Mouse (Mus musculus) limb, embryonic 14.5 days (tissue): ENCODE measurements around the gene Nol4l. TPM values are rescaled to one million over a fixed set of nuclear protein-coding genes. Genes with fewer than 3 reads are reported as not detected.

ENCODE experiments used
- ATAC-seq: fragments of 200-750 bp; cut with Nextera tagmentation; 2 replicates; pipeline ENCODE4 v1.8.0; 2017; ENCODE audit warnings: low read depth, moderate number of reproducible peaks, moderate TSS enrichment; ENCODE audit not compliant: low FRiP score
- DNase-seq: peaks from one replicate; pipeline ENCODE4 v3.0.0-alpha.2; 2015; ENCODE audit warnings: low spot score
- H3K27ac ChIP-seq: fragments of 300-500 bp; sonication (generic); replicated peaks from 2 replicates; pipeline ENCODE4 v1.5.1; 2014; ENCODE audit warnings: low read depth, mild to moderate bottlenecking, low read length, moderate library complexity, mixed read lengths
- H3K27me3 ChIP-seq: fragments of 300-500 bp; sonication (generic); 2 replicates; pipeline ENCODE4 v1.6.1; 2014; ENCODE audit warnings: low read length, mixed read lengths; ENCODE audit not compliant: control insufficient read depth, insufficient read depth
- H3K36me3 ChIP-seq: fragments of 300-500 bp; sonication (generic); 2 replicates; pipeline ENCODE4 v1.6.1; 2014; ENCODE audit warnings: mild to moderate bottlenecking, low read length, moderate library complexity, mixed read lengths; ENCODE audit not compliant: control insufficient read depth, insufficient read depth
- H3K4me1 ChIP-seq: fragments of 300-500 bp; sonication (generic); 2 replicates; pipeline ENCODE4 v1.6.1; 2014; ENCODE audit warnings: antibody characterized with exemption, low read length, mixed read lengths; ENCODE audit not compliant: control insufficient read depth, insufficient read depth
- H3K4me2 ChIP-seq: fragments of 300-500 bp; sonication (generic); replicated peaks from 2 replicates; pipeline ENCODE4 v1.6.1; 2014; ENCODE audit warnings: low read depth, mild to moderate bottlenecking, low read length, moderate library complexity; ENCODE audit not compliant: severe bottlenecking
- H3K4me3 ChIP-seq: fragments of 300-500 bp; sonication (generic); replicated peaks from 2 replicates; pipeline ENCODE4 v1.5.1; 2014; ENCODE audit warnings: low read length
- H3K9ac ChIP-seq: fragments of 300-500 bp; sonication (generic); 2 replicates; pipeline ENCODE4 v1.6.1; 2014; ENCODE audit warnings: mild to moderate bottlenecking, low read depth, low read length, moderate library complexity; ENCODE audit not compliant: severe bottlenecking
- H3K9me3 ChIP-seq: fragments of 300-500 bp; sonication (generic); 2 replicates; pipeline ENCODE4 v1.6.1; 2016; ENCODE audit warnings: low read length; ENCODE audit not compliant: control insufficient read depth
- POLR2A ChIP-seq: fragments of 200-500 bp; IDR thresholded peaks from 2 replicates; pipeline ENCODE4 v1.8.0; 2012; ENCODE audit warnings: inconsistent platforms, mild to moderate bottlenecking, moderate library complexity, borderline replicate concordance; ENCODE audit not compliant: insufficient read depth, insufficient read length; ENCODE audit errors: extremely low read depth
- WGBS: fragments of 180-500 bp; shearing (Covaris S2); extraction: QIAGEN DNeasy Blood & Tissue Kit; methylation state at CpG from one replicate; pipeline ENCODE4 v1.1.7; 2014; 5-methylcytosine and 5-hydroxymethylcytosine counted together
- polyA plus RNA-seq, 2 experiments: library from polyadenylated mRNA; depleted of rRNA in 1 of 2; stranded (reverse) in 1 of 2; unstranded in 1 of 2; fragments of >200 nt; fragmentation: Nextera tagmentation in 1 of 2; extraction: Ambion mirVana in 1 of 2; gene quantifications; 2 replicates each; pipeline versions ENCODE4 v1.2.1 to v1.2.3; 2012 to 2014

Nol4l gene
- polyA plus RNA-seq, 2 experiments, result 10.1 to 19.5 TPM

DNA sequence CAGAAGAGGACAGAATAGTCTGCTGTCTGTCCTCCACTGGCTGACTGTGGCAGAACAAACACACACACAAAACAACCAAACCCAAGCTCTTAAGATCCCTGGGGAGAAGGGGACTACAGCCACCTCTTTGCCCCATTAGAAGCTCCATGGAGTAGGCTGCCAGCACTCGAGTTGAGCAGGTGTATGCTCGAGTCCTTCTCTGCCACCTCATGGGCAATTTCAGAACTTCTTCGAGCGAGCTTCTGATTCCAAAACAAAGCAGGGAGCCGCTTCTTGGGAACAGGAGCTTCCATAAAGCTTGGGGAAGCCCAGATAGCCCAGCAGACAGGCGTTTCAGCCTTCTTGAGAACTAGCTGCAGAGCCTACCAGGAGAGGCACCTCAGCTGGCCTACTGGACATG, 117.2 kb downstream of the Nol4l start:
- DNase-seq, result no peak
- Histone ChIP-seq H3K9ac (no peak overlapping the region), H3K4me3 (no peak overlapping the region), H3K36me3 (peaks cover 82% of the 10 kb centered on the region), H3K27ac (no peak overlapping the region), H3K27me3 (no peaks in the 10 kb centered on the region), H3K9me3 (no peaks in the 10 kb centered on the region), H3K4me1 (no peaks in the 10 kb centered on the region), H3K4me2 (no peak overlapping the region)
- ATAC-seq, result no peak
- TF ChIP-seq POLR2A, result no peak
- 65% methylated on average over 6 of the region's 6 CpGs for WGBS

DNA sequence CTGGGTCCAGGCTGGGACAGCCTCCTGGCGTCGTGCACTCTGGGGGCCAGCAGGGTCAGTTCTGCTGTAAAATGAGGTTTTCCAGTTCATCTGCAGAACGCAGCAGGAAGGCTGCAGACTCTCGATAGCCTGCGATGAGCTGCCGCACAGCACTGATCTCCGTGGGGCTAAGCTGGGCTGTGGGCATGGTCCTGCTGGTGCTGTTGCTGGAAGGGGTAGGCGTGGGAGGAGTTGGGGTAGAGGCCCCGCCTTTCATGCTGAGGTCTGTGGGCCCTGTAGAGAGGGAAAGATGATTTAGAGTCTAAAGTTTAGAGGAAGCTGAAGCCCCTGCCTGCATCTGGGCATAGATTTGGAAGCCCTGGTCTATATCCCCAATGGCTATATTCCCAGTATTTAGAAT, 118.2 kb downstream of the Nol4l start:
- Histone ChIP-seq H3K4me1 (no peaks in the 10 kb centered on the region), H3K27me3 (no peaks in the 10 kb centered on the region), H3K4me2 (no peak overlapping the region), H3K9ac (no peak overlapping the region), H3K9me3 (no peaks in the 10 kb centered on the region), H3K27ac (no peak overlapping the region), H3K4me3 (no peak overlapping the region), H3K36me3 (peaks cover 78% of the 10 kb centered on the region)
- WGBS, result 73% methylated on average over 9 of the region's 9 CpGs
- DNase-seq, result no peak
- ATAC-seq, result no peak
- no peak for TF ChIP-seq POLR2A

DNA sequence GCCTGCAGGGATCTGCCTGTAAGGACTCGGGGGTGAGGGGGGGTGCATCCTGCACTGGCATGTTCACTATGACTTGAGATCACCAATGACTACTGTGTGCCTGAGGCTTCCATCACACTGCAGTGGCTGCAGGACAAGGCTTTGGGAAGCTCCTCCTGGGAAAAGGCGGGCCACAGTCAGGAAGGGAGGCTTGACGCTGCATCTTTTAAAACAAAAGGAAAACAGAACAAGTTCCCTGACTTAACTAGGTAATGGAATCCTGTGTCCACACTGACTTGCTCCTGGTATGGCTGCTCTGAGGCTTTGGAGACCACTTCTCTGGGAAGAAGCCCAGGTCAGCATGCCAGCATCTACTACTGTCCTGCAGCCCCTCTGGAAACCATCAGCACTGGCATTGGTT, 120.8 kb downstream of the Nol4l start:
- H3K9me3 ChIP-seq, result no peaks in the 10 kb centered on the region
- no peak overlapping the region for H3K9ac ChIP-seq
- DNase-seq (no peak), ATAC-seq (no peak)
- H3K4me1 ChIP-seq, result no peaks in the 10 kb centered on the region
- no peak for TF ChIP-seq POLR2A
- H3K27ac ChIP-seq, result no peak overlapping the region
- no peak overlapping the region for H3K4me3 ChIP-seq
- H3K4me2 ChIP-seq, result no peak overlapping the region
- peaks cover 66% of the 10 kb centered on the region for H3K36me3 ChIP-seq
- WGBS, result 76% methylated on average over 3 of the region's 3 CpGs
- no peaks in the 10 kb centered on the region for H3K27me3 ChIP-seq

DNA sequence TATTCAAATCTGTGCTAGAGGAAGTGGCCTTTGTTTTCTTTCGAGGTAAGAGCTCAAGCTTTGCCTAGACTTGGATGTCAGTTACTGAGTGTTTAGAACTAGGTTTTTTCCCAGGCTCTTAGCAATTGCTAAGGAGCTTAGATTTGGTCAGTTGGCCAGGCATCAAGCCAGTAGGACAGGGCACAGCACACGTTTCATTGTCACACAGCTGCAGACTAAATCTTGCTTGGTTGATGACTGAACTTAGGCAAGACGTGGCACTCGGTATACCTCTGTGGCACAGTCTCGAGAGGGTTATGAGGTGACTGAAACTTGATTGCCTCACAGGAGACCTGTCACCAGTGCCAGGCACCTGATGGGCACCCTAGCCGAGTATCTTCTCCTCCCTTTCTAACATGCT, 122.9 kb downstream of the Nol4l start:
- DNase-seq, result no peak
- no peak overlapping the region for H3K27ac ChIP-seq
- no peaks in the 10 kb centered on the region for H3K4me1 ChIP-seq
- no peak overlapping the region for H3K9ac ChIP-seq
- H3K9me3 ChIP-seq, result no peaks in the 10 kb centered on the region
- H3K27me3 ChIP-seq, result no peaks in the 10 kb centered on the region
- TF ChIP-seq POLR2A, result no peak
- H3K4me3 ChIP-seq, result no peak overlapping the region
- no peak overlapping the region for H3K4me2 ChIP-seq
- ATAC-seq, result no peak
- H3K36me3 ChIP-seq, result peaks cover 57% of the 10 kb centered on the region
- WGBS, result 78% methylated on average over 6 of the region's 6 CpGs

DNA sequence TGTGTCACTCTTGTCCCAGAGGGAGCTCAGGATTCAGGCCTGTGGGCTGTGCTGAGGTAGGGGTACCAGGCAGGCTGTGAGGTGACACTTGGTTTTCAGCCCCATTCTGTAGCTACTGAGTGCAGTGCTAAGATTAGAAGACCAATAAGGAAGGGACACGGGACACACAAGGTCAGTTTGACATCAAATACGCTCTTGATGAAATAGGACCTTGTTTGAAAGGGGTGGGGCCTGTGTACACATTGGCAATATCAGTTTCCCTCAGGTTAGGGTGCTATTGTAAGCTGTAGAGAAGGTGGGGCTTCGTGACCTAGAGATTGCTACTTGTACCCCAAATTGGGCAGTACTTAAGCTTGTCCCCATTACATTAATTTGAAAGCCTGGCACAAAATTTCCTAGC, 124.9 kb downstream of the Nol4l start:
- TF ChIP-seq POLR2A, result no peak
- H3K9ac ChIP-seq, result no peak overlapping the region
- WGBS, result 89% methylated on average over 3 of the region's 3 CpGs
- no peak overlapping the region for H3K4me2 ChIP-seq
- H3K27ac ChIP-seq, result no peak overlapping the region
- H3K36me3 ChIP-seq, result peaks cover 57% of the 10 kb centered on the region
- no peak for DNase-seq
- no peaks in the 10 kb centered on the region for H3K9me3 ChIP-seq
- H3K4me1 ChIP-seq, result no peaks in the 10 kb centered on the region
- no peaks in the 10 kb centered on the region for H3K27me3 ChIP-seq
- H3K4me3 ChIP-seq, result no peak overlapping the region
- ATAC-seq, result no peak

DNA sequence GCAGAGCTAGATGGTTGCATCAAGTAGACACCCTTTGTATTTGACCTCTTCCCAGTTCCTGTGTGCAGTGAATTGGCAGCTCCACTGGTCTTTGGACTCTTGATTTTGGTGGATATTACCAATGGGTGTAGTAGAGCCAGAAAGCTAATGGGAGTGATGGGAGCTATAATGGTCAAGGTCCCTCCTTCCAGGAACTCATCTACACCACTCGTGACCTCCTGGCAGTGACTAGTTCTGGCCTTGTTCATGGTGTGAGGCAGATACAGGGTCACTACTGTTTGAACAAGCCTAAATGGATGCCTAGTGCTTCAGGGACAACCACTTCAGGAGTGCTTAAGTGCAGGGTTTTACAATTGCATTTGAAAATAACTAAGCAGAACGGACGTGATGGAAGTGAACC, 125.7 kb downstream of the Nol4l start:
- WGBS, result 88% methylated on average over 3 of the region's 3 CpGs
- no peaks in the 10 kb centered on the region for H3K27me3 ChIP-seq
- no peak overlapping the region for H3K4me3 ChIP-seq
- peaks cover 61% of the 10 kb centered on the region for H3K36me3 ChIP-seq
- DNase-seq (no peak), ATAC-seq (no peak)
- TF ChIP-seq POLR2A, result no peak
- no peaks in the 10 kb centered on the region for H3K4me1 ChIP-seq
- H3K9me3 ChIP-seq, result no peaks in the 10 kb centered on the region
- no peak overlapping the region for H3K9ac ChIP-seq
- H3K27ac ChIP-seq, result no peak overlapping the region
- no peak overlapping the region for H3K4me2 ChIP-seq
